Mouse (Mus musculus) c-Kit-positive CD71-positive TER-119-positive erythroid progenitor cells, embryonic 14.5 days (primary cell): ENCODE measurements around the gene Fgfr2.

Experiments
- DNase-seq: peaks from one replicate; pipeline ENCODE4 v3.0.0-alpha.2; 2013; ENCODE audit warnings: low spot score

Gene Fgfr2

DNA sequence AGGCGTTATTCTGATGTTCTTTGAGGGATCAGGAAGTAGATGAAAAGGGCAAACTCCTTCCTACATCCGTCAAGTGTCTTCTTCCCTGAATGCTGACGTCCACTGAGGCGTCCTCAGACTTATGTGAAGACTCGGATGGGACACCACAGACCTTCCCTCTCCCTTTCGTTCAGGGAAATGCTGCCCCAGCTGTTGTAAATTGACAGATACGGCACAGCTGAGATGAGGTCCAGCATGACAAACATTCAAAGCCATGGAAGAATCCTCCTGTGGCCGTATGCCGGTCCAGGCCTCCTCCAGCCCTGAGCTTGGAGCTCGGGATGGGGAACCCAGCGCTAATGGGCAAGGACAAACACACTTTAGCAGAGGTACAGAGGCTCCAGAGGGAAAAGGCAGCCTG lies 373.6 kb downstream of the Fgfr2 start:
- no peak for DNase-seq

DNA sequence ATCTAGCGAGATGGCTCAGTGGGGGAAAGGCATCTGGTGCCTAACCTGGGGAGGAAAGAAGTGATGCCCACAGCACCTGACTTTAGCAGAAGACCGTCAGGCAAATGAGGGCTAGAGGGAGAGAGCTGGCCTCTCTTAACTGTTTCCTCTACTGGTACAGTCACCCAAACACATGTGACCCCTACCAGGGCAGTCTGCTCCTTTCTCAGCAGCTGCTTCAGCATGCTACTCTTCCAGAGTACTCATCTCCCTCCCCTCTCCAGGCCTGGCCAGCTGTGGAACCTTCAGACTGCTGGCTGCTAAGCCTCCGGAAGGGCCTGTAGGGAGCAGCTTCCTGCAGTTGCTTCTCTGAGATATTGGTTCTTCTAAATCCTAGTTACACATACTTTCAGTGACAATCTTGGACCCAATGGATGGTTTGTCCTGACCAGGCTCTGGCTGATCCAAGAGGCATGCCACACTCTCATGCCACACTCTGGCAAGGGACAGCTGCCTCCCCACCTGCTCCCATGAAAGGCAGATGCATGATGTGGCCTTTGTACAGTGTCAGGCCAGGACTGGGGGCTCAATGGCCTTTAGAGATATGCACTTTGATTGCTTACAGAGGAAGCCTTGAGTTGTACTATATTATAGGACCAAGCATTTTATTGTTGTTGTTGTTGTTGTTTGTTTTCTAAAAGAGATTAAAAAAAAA lies 374.9 kb downstream of the Fgfr2 start:
- DNase-seq, result no peak

DNA sequence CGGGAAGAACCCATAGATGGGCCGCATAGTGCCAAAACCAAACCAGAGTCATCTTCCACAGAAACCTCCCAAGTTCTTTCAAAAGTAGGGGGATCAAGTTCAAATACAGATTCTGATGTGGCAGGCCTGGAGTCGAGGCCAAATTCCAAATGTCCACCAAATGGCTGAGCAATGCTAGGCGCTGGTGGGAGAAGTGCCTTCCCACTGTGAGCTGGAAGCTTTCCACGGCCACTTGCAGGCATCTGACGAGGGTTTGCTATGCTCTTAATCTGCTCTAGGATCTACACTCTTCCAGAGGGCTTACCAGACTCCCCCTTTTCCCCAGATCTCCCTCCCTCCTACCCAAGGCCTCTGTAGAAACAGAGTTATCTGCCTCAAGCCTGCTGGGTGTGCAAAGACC lies 376.1 kb downstream of the Fgfr2 start:
- no peak for DNase-seq

DNA sequence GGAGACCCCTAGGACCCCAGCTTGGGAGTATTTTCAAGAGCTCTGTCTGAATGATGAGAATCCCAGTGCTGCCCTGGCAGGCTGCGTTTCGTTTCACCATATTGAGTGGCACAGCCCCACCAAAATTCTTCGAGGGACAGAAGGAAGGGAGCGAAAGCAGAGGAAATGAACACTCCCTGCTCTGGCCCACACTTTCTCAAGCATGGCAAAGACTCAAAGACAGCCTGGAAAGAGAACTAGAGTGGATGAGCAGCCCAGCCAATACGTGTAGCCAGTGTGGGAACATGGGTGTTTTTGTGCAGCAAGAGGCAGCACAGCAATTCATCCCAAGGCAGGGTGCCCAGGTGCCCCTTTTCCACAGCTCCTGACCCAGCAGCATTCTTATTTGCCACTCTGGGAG lies 380.2 kb downstream of the Fgfr2 start:
- DNase-seq, result no peak

DNA sequence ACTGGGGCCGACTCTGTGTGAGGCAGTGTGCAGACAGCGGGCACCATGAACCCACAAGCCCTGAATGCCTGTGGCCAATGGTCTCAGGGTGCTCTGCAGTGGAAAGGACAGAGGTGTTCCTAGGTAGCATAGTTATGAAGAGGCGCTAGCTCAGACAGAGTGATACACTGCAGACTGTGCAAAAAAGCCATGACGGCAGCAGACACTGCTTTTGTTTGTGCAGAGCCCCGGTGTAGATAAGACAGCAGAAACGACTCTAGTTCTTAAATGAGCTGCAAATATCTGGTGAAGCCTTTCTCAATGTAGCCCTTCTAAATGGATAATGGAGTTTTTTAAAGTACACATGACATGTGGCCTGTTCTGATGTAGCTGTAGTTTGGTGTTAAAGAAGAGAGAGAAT lies 383.3 kb downstream of the Fgfr2 start:
- no peak for DNase-seq

DNA sequence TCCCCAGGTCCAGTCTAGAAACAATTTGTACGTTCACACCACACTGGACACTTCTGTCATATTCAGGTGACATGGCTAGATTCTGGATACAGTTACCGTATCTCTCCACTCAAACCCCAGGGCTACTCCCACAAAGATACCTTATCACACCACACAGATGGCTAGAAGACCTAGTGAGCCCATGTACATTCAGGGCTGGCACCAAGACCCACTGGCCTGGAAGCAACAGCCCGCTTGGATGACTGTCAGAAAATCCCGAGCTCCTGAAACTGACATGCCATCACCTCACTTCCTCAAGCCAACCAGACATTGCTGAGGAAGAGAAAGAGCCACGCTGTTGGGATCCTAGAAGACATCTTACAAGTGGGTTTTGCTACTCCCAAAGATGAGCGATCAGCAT lies 384.3 kb downstream of the Fgfr2 start:
- DNase-seq, result peak; percentile 77

DNA sequence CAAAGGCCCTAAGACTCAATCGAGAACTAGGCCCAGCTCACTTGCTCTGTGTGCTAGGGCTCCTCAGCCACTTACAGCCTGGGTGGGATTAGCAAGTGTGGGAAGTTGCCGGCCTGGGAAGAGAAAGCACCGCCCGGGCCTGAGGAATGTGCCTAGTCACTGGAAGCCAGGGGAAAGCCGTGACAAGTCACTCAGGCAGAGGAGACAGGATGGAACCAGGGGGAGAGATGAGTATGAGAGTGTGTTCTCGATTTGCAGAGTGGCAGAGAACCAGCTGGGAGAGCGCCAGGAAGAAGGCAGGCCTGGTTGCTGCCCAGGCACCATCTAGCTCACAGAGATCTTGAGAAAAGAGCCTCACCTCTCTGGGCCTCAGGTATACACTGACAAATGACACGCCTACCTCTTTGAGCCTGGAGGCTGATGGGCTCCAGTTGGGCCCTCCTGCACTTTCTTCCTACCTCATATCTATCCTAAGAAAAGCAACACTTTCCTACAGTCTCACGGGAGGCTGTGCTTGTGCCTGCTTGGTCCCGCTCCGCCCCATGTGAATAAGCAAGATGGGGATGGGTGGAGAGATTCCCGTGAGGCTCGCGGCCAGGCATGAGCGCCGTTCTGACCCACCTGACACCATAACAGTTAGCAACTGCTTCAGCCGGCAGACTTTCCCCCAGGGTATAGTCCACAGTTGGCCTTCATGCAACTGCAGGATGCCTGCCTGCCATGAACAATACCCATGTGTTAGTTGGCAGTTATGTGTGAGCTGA lies 386.9 kb downstream of the Fgfr2 start:
- DNase-seq, result no peak

DNA sequence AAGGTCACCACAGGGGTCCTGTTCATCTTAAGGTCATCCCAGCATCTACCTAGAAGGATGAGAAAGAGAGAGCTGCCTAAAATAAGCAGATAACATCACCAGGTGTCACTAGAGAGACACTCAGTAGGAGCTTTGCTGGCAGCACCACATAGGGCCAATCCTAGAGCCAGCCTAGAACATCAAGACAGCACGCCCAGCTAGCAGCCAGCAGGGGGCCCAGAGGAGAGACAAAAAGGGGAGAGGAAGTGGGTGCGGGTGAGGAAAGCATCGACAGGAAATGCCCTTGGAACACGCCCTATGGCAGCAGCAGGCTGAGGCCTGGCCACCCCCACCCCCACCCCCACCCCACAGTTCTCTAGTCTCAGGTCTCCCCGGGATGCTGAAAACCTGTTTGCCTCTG lies 388.0 kb downstream of the Fgfr2 start:
- DNase-seq, result peak; percentile 72

DNA sequence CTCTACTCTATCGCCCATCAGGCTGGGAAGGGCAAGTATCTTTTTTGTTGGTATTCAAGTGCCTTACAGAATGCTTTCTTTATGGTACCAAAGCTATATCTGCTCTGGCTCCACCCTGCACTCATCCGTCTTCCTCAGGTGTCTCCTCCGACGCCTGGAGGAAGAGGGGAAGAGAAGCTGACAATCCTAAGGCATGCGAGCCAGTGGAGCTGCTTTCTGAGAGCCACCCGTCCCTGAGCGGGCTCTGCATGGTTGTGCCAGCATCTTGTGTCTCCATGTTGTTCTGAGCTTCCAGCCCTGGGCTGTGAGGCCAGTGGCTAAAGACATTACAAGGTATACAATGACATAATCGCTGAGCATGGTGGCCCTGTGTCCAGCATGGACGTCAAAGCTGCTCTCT lies 388.9 kb downstream of the Fgfr2 start:
- no peak for DNase-seq

DNA sequence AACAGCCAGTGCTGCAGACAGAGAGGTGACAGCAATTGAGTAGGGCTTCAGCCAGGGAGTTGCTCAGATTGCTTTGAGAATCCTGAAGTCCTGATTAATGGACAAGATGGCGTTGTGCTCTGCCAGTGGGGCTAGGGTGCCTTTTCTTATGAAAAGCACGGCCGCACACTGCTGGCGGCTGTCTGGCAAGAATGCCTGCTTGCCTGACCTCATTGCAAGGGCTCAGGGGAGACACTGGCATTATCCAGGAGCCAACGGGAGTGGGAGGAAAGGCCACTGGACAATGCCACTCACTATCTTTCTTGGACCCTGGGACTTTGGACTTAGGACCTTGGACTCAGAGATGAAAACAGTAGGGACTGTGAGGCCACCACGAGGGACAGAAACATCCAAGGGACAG lies 389.6 kb downstream of the Fgfr2 start:
- DNase-seq, result no peak

DNA sequence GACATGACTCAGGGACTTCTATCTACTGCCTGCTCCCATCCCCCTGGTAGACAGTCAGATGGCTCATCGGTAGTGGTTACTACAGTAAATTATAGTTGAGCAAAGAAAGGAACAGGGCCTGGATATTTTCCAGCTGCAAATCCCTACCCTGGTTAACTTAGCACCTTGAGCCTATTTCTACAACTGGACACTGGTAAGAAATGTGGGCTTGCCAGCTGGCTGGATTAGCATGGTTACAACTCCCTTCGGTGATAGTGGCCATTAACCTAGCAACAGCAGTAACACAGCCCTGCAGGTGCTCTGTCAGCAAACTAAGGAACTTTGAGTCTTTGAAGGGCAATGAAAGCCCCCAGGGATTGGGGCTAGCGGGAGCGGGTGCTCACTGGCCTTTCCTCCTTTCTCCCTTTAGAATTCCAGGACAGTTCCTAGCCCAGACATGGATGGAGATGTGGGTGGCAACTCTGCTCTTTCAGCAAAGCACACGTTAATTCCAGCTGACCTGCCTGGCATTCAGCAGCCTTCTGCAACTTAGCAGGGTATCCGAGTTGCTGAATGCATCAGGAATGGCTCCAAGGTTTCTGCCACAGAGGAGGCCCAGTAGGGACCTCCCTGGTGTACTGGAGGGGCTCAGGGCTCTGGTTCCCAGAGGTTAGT lies 390.9 kb downstream of the Fgfr2 start:
- DNase-seq, result no peak

DNA sequence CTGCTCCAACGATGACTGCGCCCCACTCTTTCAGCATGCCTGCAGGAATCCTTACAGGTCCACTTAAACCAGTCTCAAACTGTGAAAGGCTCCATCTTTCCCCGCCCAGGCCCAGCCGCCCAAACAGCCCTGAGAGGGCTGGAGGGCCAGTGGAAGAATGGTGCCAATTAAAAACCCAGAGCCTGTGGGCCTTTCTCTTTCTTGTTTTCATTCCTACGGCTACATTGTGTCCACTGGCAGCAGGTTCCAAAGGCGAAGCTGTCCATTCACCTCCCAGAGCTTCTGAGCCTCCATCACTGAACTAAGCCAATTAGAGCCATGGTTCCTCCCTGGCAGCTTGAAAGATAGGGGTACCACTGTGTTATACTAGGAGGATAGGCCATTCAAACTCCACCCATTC lies 391.6 kb downstream of the Fgfr2 start:
- no peak for DNase-seq

DNA sequence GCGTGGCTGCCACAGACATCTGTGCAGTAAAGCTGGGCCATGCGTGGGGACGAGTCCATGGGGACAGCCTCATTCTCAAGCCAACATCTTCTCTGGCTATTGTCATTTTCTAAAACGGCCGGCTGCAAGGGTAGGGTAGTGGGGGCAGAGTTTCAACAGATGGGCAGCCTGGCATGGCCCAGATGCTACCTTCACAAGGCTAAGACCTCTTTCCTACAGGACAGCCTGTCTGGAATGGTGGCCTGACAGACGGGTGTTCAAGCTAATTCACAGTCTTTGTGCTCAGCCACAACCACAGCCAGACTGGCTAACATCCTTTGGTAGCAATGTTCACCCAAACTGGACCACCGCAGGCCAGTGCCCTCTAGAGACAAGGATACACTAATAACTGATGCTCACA lies 392.6 kb downstream of the Fgfr2 start:
- no peak for DNase-seq

DNA sequence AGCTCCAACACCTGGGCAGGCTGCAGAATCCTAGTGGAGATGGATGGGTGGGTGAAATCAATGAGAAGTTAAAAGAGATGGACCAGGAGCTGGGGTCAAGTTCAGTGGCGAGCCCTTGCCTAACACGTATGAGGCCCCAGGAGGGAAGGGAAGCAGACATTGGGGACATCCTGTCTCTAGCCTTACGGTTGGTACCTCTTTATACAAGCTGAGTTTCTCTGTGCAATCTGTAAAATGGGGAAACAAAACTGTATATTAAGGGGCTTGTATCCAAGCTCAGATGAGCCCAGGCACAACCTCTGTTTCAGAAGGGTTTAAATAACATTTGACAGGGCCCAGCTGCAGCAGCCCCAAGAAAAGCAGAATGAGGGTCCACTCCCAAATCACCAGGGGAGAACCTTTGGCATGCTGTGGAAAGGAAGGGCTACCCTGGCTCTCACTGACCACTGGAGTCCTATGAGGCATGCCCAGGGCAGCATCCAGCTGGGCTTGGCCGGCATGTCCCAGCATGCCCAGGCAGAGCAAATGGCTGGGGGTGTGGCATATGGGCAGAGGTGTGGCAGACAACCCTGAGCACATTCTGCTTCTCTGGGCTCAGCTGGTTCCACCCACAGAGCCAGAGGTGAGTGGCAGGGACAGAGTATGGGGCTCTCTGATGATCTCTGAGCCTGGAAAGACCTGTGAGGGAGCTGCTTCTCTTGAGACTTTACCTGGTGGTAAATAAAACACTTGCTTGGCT lies 393.9 kb downstream of the Fgfr2 start:
- DNase-seq, result peak; percentile 52

DNA sequence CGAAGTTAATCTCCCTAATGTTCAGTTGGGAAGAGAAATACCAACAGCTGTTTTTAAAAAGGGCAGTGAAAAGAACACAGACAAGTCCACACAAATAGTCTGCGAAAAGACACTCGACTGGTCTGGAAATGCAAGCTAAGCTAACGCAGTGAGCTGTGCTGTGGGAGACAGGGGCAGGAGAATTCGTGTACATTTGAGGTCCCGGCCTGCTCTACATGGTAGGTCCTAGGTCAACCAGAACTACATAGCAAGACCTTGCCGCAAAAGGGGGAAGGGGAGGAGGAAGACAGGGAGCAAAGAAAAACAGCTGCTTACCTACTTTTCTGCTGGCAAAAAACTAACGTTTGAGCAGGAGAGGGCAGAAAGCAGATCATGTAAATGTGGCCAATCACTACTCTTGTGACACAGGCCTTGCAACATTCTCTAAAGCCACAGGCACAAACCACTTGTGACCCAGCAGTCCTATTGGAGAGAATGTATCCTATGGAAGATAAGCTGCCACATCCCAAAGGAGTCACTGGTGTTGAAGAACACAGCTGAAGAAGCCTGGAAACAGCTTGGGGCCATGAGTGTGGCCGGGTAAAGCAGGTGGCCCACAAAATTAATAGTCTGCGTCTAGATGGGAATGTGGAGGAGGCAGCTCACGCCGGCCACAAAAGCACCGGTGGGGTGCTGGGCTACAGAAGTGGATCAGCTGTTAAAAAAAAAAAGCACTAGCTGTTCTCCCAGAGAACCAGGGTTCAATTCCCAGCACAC lies 396.9 kb downstream of the Fgfr2 start:
- DNase-seq, result no peak

DNA sequence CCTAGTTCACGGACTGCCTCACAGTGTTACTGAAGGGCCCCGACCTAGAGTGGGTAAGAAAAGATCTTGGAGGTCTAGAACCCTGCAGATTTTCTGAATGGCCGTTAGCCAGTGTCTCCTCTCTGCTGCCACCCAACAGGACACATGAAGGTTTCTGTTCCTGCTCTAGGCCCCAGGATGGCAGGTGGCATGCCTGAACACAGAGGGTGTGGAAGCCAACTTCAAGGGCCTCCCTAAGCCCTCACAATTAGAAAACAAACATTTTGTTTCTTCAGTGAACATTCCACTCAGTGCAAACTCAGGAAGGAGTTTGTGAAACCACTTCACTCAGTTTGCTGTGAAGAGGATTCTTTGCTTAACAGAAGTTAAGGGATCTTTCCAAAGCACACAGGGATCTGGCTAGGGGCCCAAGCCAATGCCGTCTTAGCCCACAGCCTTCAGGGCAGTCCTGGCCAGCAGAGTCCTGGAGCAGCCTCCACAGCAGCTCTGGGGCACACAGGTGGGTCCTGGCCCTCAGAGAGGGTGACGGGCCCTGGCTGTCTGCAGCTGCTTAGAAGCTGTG lies 398.6 kb downstream of the Fgfr2 start:
- DNase-seq, result no peak

DNA sequence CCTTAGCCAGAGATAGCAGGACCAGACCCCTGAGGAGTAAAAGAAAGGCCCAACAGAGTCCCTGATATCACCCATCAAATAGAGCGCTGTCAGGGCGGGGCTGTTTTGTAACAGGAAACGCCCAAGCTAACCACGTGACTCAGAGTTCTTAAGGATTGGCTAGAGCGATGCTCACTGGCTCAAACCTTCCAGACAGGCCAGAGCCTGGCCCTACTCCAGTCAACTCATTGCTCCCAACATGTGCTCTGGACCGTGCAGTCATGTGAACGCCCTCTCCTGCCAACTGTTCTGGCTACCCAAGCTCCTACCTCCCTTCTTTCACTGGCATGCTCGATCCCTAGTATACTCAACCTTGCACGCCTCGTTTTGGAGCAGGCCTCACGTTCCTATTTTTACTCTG lies 399.2 kb downstream of the Fgfr2 start:
- peak; percentile 89 for DNase-seq

DNA sequence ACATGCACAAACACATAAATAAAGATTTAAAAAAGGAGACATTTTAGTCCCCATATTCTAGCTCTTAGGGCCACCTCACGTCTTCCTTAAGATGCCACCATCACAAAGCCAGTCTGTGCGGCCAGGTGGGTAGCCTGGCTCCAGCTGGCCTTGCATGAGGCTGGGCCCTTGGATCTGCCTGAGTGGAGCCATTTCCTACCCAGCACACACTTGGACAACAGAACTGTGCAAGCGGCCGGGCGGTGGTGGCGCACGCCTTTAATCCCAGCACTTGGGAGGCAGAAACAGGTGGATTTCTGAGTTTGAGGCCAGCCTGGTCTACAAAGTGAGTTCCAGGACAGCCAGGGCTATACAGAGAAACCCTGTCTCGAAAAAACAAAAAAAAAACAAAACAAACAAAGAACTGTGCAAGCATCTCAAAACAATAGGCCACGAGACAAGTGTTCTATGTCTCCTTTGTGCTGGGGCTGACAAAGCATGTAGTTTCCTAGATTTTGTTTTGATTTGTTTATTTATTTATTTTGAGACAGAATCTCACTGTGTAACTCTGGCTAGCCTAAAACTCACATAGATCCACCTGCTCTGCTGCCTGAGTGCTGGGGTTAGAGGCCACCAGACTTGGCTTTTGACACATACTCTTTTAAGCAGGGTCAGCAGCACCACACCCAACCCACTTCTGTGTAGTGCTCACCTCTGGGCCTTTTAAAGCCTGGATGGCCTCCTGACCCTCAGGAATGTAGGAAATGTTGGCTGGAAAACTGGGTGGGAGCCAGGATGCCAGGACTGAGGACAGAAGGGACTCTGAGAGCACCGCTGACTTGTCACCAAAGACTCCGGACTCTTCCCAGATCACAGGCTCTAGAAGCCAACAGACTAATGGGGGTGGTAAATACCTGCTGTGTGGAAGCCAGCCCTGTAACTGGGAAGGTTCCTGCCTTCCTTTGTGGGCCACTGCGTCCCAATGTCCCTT lies 400.5 kb downstream of the Fgfr2 start:
- no peak for DNase-seq

DNA sequence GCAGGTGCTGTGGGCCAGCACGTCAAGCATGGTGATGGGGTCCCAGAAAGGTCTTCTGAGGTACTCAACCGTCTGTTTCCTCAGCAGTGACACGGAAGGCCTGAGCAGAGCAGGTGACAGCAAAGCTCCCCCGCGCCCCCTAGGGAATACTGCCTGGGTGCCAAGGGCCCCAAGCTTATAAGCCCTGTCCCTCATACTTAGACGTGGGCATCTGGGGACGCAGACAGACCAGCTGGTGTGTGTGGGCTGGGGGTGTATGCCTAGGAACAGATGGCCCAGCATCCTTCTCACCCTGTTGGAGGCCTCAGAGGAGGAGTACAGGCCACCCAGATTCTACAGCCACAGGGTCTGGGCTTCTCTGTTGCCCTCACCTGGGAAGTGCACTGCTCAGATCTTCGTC lies 402.6 kb downstream of the Fgfr2 start:
- no peak for DNase-seq

DNA sequence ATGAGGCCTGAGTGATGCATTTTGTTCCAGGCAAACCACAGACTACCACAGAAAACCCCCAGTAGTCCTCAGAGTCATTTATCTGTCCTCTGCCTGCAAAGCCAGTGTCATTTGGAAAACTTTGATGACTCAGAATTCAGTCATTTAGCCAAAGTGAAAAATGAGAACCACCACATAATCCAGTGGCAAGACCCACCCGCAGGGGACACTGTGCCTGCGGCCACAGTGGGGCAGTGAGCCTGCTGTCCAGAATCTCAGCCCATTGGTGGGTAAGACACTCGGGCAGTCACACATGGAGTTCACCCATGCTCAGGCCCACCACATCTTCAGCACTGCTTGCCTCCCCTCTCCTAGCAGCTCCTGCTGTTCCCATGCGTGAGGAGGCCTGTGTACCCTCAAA lies 403.6 kb downstream of the Fgfr2 start:
- DNase-seq, result no peak
